Mouse (Mus musculus) ZHBTc4 (cell line): ENCODE results near the gene Slc7a11.
A peak's percentile ranks its signal among the peaks of the same experiment; 100 is the strongest.

Experiments
- DNase-seq: peaks from one replicate; pipeline ENCODE4 v3.0.0-alpha.2; 2011; ENCODE audit warnings: low read depth, low spot score

The Slc7a11 gene

GRCm38 (mm10) chr3:50405915-50406314 lies 37.5 kb downstream of the Slc7a11 start:
- no peak for DNase-seq

- DNase-seq, result no peak
Measured at GRCm38 (mm10) chr3:50388786-50389185, 54.6 kb downstream of the Slc7a11 start.

- DNase-seq, result no peak
Measured at GRCm38 (mm10) chr3:50388288-50388687, 55.1 kb downstream of the Slc7a11 start.

- DNase-seq, result no peak
Measured at GRCm38 (mm10) chr3:50387280-50387679, 56.1 kb downstream of the Slc7a11 start.

GRCm38 (mm10) chr3:50386561-50387221 lies 56.7 kb downstream of the Slc7a11 start:
- DNase-seq, result no peak

- no peak for DNase-seq
Measured at GRCm38 (mm10) chr3:50386066-50386465, 57.3 kb downstream of the Slc7a11 start.

- no peak for DNase-seq
Measured at GRCm38 (mm10) chr3:50382729-50383128, 60.7 kb downstream of the Slc7a11 start.

GRCm38 (mm10) chr3:50381861-50382693 lies 61.3 kb downstream of the Slc7a11 start:
- DNase-seq, result no peak

- peak; percentile 82 for DNase-seq
Measured at GRCm38 (mm10) chr3:50381160-50381860, 62.1 kb downstream of the Slc7a11 start.

- no peak for DNase-seq
Measured at GRCm38 (mm10) chr3:50379942-50380341, 63.5 kb downstream of the Slc7a11 start.

GRCm38 (mm10) chr3:50375477-50375876 lies 67.9 kb downstream of the Slc7a11 start:
- no peak for DNase-seq

GRCm38 (mm10) chr3:50369791-50370190 lies 73.6 kb downstream of the Slc7a11 start:
- DNase-seq, result no peak

GRCm38 (mm10) chr3:50367175-50367574 lies 76.2 kb downstream of the Slc7a11 start:
- DNase-seq, result no peak

GRCm38 (mm10) chr3:50363659-50364058 lies 79.8 kb downstream of the Slc7a11 start:
- DNase-seq, result no peak

GRCm38 (mm10) chr3:50347081-50347480 lies 96.3 kb downstream of the Slc7a11 start:
- DNase-seq, result no peak

GRCm38 (mm10) chr3:50344411-50344810 lies 99.0 kb downstream of the Slc7a11 start:
- no peak for DNase-seq

GRCm38 (mm10) chr3:50324524-50324923 lies 118.9 kb downstream of the Slc7a11 start:
- DNase-seq, result no peak

GRCm38 (mm10) chr3:50323881-50324280 lies 119.5 kb downstream of the Slc7a11 start:
- DNase-seq, result no peak

GRCm38 (mm10) chr3:50320862-50321261 lies 122.6 kb downstream of the Slc7a11 start:
- DNase-seq, result no peak

GRCm38 (mm10) chr3:50318074-50318473 lies 125.3 kb downstream of the Slc7a11 start:
- DNase-seq, result no peak

- DNase-seq, result no peak
Measured at GRCm38 (mm10) chr3:50313816-50314215, 129.6 kb downstream of the Slc7a11 start.
